Mouse (Mus musculus) MEL (cell line): ENCODE measurements around the gene Rnf151.

ENCODE experiments used
- CTCF ChIP-seq, 3 experiments: IDR thresholded peaks in 2 of 3; conservative IDR thresholded peaks in 1 of 3; 2 replicates each; pipeline ENCODE4 v1.5.1; 2011 to 2012; ENCODE audit warnings: low read length in 3 of 3, low read depth in 2 of 3, mild to moderate bottlenecking in 2 of 3, improper control_type of control experiment in 1 of 3, inconsistent platforms in 1 of 3, mixed read lengths in 1 of 3, moderate library complexity in 1 of 3; ENCODE audit not compliant: control insufficient read depth in 1 of 3, insufficient read depth in 1 of 3, poor library complexity in 1 of 3, severe bottlenecking in 1 of 3
- ELF1 ChIP-seq: IDR thresholded peaks from 2 replicates; pipeline ENCODE4 v1.6.1; 2014; ENCODE audit warnings: low read depth, mild to moderate bottlenecking, inconsistent platforms, low read length, improper control_type of control experiment, moderate library complexity
- EP300 ChIP-seq, 2 experiments: IDR thresholded peaks; 2 replicates each; pipeline ENCODE4 v1.6.1; 2011; ENCODE audit warnings: improper control_type of control experiment in 2 of 2, low read length in 2 of 2, low read depth in 1 of 2, mild to moderate bottlenecking in 1 of 2
- ETS1 ChIP-seq: IDR thresholded peaks from 2 replicates; pipeline ENCODE4 v1.6.1; 2012; ENCODE audit warnings: low read depth, mild to moderate bottlenecking, inconsistent platforms, low read length, improper control_type of control experiment, moderate library complexity
- MAX ChIP-seq: IDR thresholded peaks from 2 replicates; pipeline ENCODE4 v1.6.1; 2011; ENCODE audit warnings: low read length, improper control_type of control experiment
- MXI1 ChIP-seq: IDR thresholded peaks from 2 replicates; pipeline ENCODE4 v1.6.1; 2011; ENCODE audit warnings: mild to moderate bottlenecking, low read depth, low read length, improper control_type of control experiment
- MYC ChIP-seq: IDR thresholded peaks from 2 replicates; pipeline ENCODE4 v1.6.1; 2011; ENCODE audit warnings: low read depth, mild to moderate bottlenecking, low read length, improper control_type of control experiment, moderate library complexity
- NELFE ChIP-seq: IDR thresholded peaks from 2 replicates; pipeline ENCODE4 v1.6.1; 2011; ENCODE audit warnings: low read depth, low read length, improper control_type of control experiment
- POLR2A ChIP-seq, 2 experiments: IDR thresholded peaks; 2 replicates each; pipeline ENCODE4 v1.6.1; 2011 to 2012; ENCODE audit warnings: low read length in 2 of 2, mild to moderate bottlenecking in 2 of 2, control low read depth in 1 of 2, improper control_type of control experiment in 1 of 2, low read depth in 1 of 2, moderate library complexity in 1 of 2; ENCODE audit not compliant: control insufficient read depth in 1 of 2, insufficient read depth in 1 of 2, poor library complexity in 1 of 2
- USF2 ChIP-seq, 2 experiments: IDR thresholded peaks; 2 replicates each; pipeline ENCODE4 v1.6.1; 2011 to 2012; ENCODE audit warnings: improper control_type of control experiment in 2 of 2, low read length in 2 of 2, borderline replicate concordance in 1 of 2, inconsistent platforms in 1 of 2, low read depth in 1 of 2, mild to moderate bottlenecking in 1 of 2; ENCODE audit not compliant: insufficient read depth in 1 of 2
- ZC3H11A ChIP-seq: IDR thresholded peaks from 2 replicates; pipeline ENCODE4 v1.6.1; 2012; ENCODE audit warnings: low read depth, mild to moderate bottlenecking, inconsistent platforms, low read length, improper control_type of control experiment

- peak; percentile 100 for TF ChIP-seq NELFE
- TF ChIP-seq POLR2A (IDR thresholded peaks at IDR 0.05; ENCODE audit: control insufficient read depth in 1 of 2, insufficient read depth in 1 of 2, low read depth in 1 of 2, low read length in 2 of 2, poor library complexity in 1 of 2) = peak; percentile 77 to 98
- TF ChIP-seq CTCF (IDR thresholded peaks at IDR 0.05 in 2 of 3, conservative IDR thresholded peaks at IDR 0.05 in 1 of 3; ENCODE audit: control insufficient read depth in 1 of 3, insufficient read depth in 1 of 3, low read depth in 2 of 3, low read length in 3 of 3, poor library complexity in 1 of 3, severe bottlenecking in 1 of 3) = no peak
- TF ChIP-seq USF2 (IDR thresholded peaks at IDR 0.05; ENCODE audit: borderline replicate concordance in 1 of 2, insufficient read depth in 1 of 2, low read depth in 1 of 2, low read length in 2 of 2) = no peak
- TF ChIP-seq EP300 (IDR thresholded peaks at IDR 0.05; ENCODE audit: low read depth in 1 of 2, low read length in 2 of 2) = no peak
- peak; percentile 17; the same call in 1 of the 2 replicates for TF ChIP-seq ETS1
- no peak for TF ChIP-seq ZC3H11A
- TF ChIP-seq MYC = peak; percentile 99
- peak; percentile 94 for TF ChIP-seq ELF1
- peak; percentile 92 for TF ChIP-seq MAX
- TF ChIP-seq MXI1 = peak; percentile 91
These were observed 1.8 kb upstream of the Rnf151 start for GRCm38 (mm10) chr17:24719494-24720222.
